Mouse (Mus musculus) embryonic stem cell, embryonic (primary cell): ENCODE data around the gene Slc25a38.

Source experiments
- CTCF ChIA-PET, 4 experiments: fragments of 300-600 bp in 2 of 4; fragments of 350-600 bp in 2 of 4; sonication (Branson Sonifier 250); formaldehyde crosslinking; loops; one replicate each; lab custom pipeline; 2022; ENCODE audit warnings: inconsistent platforms in 2 of 4; lab: Charles Lee
- POLR2A ChIA-PET, 4 experiments: fragments of 300-600 bp in 2 of 4; fragments of 350-600 bp in 2 of 4; sonication (Branson Sonifier 250); formaldehyde crosslinking; loops; one replicate each; lab custom pipeline; 2022; ENCODE audit warnings: antibody characterized with exemption in 4 of 4, inconsistent platforms in 1 of 4; lab: Charles Lee

Gene Slc25a38

DNA sequence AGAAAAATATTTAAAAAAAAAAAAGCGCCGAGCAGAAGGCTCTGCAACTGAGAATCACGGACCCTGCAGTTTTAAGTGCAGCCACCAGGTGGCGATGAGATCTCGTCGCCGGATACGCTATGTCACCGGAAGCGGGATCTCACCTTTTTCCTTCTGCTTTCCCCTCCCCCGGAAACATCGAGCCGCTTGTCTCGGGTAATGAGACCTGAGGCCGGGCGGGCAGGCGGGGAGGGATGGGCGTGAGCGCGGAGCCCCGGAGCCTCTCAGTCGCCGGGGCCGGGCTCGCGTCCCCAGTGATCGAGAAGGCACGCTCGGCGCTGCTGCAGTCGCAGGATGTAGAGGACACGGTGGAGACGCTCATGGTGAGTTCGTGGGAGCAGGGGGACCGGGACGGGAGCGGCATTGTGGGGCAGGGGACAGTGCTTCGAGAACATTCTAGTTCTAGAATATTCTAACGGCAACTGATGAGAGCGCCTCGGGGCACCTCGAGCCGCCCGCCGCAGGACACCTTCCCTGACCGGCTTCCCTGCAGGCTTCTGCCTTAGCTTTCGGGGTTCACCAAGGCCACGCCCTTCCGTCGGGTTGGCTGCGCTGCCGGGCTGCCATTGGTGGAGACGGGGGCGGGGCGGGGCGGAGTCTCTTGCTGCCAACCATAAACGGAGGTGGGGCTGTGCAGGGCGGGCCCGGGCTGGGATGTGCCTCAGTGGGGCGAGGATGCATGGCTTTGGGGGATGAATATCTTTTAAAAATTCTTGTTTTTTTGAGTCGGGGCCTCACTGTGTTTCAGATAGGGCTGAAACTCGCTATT is at the start of gene Slc25a38:
Slc25a38 (plus strand) TSS at position 164 of the 808 bp plus-strand sequence.
- CTCF ChIA-PET = interaction anchor here in 3 of 4 experiments (0.6 to 1.9 kb wide), 11 partner anchors 12 to 135 kb away, joined by 3 to 10 read pairs (median 3); no protein-coding TSS in a partner anchor
- POLR2A ChIA-PET = interaction anchor here (0.6 to 19.0 kb wide), 32 partner anchors 9 to 462 kb away, joined by 3 to 551 read pairs (median 4); partner anchors contain the start of genes Rpsa (in 4 of the 4), Csrnp1 (in 1 of the 4) and Mobp (in 1 of the 4)

DNA sequence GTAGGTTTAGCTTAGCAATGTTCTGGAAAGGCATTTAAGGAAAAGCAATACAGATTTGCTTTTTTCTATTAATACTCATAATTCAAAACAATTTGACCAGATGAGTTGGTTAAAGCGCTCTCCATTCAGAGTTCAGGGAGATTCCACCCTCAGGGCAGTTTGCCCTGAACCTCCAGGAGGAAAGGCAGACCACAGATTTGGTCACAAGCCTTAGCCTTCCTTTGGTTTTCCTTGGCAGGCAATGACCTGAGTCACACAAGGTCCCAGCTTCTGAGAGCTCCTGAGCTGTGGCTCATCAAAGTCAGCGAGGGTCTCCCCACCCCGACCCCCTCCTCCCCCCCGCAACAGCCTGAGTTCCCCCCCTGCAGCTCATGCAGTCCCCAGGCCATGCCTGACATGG is 45.9 kb upstream of the Slc25a38 start:
- ChIA-PET POLR2A (interaction anchor here in 2 of 4 experiments (0.7 to 1.0 kb wide), 3 partner anchors 9 to 61 kb away, joined by 3 to 4 read pairs (median 3); no protein-coding TSS in a partner anchor), CTCF (interaction anchor here in 3 of 4 experiments (0.7 to 1.8 kb wide), 5 partner anchors 9 to 637 kb away, joined by 3 to 7 read pairs (median 4); no protein-coding TSS in a partner anchor)

GRCm38 (mm10) chr9:120067609-120068008 is 42.6 kb upstream of the Slc25a38 start:
- ChIA-PET CTCF (interaction anchor here in 3 of 4 experiments (0.5 to 2.8 kb wide), 5 partner anchors 8 to 541 kb away, joined by 3 to 8 read pairs (median 4); no protein-coding TSS in a partner anchor), POLR2A (interaction anchor here in 2 of 4 experiments (0.6 to 1.3 kb wide), 5 partner anchors 13 to 901 kb away, joined by 3 to 7 read pairs (median 5); no protein-coding TSS in a partner anchor)

DNA sequence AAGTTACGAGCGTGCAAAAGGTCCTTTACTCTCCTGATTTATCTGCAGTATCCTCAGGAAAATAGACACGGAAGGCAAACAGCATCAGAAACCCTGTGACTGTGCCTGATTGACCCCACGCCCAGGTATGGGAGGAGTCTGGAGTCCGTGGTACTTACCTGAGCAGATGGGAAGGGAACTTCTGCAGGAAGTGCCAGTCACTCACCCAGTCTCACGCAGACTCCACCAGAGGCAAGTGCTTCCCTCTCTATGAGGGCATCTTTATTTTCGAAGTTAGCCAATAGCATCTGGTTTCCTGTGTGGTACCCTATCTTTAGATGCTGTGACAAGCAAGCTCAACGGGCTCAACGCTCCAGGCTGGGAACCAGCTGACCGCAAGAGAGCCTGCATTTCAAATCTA is 42.1 kb upstream of the Slc25a38 start:
- POLR2A ChIA-PET = interaction anchor here in 2 of 4 experiments (0.6 to 0.7 kb wide), 4 partner anchors 63 to 902 kb away, joined by 3 to 7 read pairs (median 4); no protein-coding TSS in a partner anchor
- CTCF ChIA-PET = interaction anchor here in 3 of 4 experiments (0.6 to 2.8 kb wide), 5 partner anchors 11 to 541 kb away, joined by 3 to 8 read pairs (median 5); no protein-coding TSS in a partner anchor

DNA sequence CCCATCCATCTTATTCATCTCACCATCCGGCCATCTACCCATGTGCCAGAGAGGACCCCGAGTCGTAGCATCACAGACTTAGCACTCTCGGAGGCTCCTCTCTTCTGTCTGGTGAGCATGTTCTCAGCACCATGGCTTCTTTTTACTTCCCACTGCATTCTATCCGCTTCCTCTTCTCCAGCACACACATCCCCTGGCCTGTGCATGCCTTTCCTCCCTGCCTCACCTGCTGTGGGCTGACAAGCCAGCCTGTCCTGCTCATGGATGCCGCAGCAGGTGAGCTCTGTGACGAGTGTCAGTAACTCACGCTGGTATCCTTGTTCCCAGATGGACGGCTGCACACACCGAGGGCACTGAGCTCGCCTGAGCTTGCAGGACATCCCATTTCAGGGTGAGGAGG is 40.4 kb upstream of the Slc25a38 start, which contains the start of gene Cx3cr1:
Cx3cr1 (minus strand) TSS at position 101 of the 400 bp plus-strand sequence.
- POLR2A ChIA-PET = interaction anchor here in 1 of 4 experiments (1.3 kb wide), 1 partner anchor 22 kb away, joined by 3 read pairs; no protein-coding TSS in a partner anchor
- CTCF ChIA-PET = interaction anchor here in 2 of 4 experiments (0.6 to 2.8 kb wide), 4 partner anchors 11 to 454 kb away, joined by 4 to 8 read pairs (median 6); no protein-coding TSS in a partner anchor

GRCm38 (mm10) chr9:120071251-120071650 is 38.9 kb upstream of the Slc25a38 start:
- POLR2A ChIA-PET = interaction anchor here in 1 of 4 experiments (1.7 kb wide), 1 partner anchor 8 kb away, joined by 4 read pairs; no protein-coding TSS in a partner anchor
- CTCF ChIA-PET = interaction anchor here in 3 of 4 experiments (0.6 to 3.6 kb wide), 7 partner anchors 10 to 1614 kb away, joined by 3 to 16 read pairs (median 3); no protein-coding TSS in a partner anchor

DNA sequence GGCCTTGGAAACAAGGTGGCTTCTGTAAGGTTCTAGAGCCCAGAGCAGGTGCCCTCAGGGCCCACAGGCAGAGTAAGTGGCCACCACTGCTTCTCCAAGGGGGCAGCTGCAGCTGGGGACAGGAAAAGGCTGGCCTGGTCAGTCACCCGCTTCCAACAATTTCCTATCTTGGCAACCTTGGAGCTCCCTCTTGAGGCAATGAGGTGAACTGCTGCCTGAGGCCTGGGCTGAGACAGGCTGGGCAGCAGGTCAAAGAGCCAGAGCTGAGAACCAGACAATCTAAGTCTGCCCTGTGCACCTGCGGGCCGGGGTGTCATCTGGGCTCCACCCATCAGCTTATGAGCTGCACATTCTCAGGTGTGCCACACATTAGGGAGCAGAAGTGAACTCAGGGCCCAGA is 37.0 kb upstream of the Slc25a38 start:
- CTCF ChIA-PET = interaction anchor here (0.6 to 3.6 kb wide), 79 partner anchors 8 to 1190 kb away, joined by 3 to 16 read pairs (median 4); partner anchors contain the start of genes Csrnp1 (in 1 of the 4) and Xirp1 (in 1 of the 4)

GRCm38 (mm10) chr9:120074516-120074915 is 35.7 kb upstream of the Slc25a38 start:
- POLR2A ChIA-PET = interaction anchor here in 1 of 4 experiments (1.6 kb wide), 1 partner anchor 129 kb away, joined by 8 read pairs; no protein-coding TSS in a partner anchor

More for the DNA sequence above, 37.0 kb upstream of the Slc25a38 start:
- POLR2A ChIA-PET = interaction anchor here (0.6 to 1.6 kb wide), 13 partner anchors 9 to 1687 kb away, joined by 3 to 8 read pairs (median 3); partner anchors contain the start of gene Csrnp1 (in 1 of the 4)

GRCm38 (mm10) chr9:120078241-120078640 is 31.9 kb upstream of the Slc25a38 start:
- CTCF ChIA-PET = interaction anchor here in 1 of 4 experiments (1.4 kb wide), 1 partner anchor 21 kb away, joined by 4 read pairs; no protein-coding TSS in a partner anchor
- POLR2A ChIA-PET = interaction anchor here in 2 of 4 experiments (1.0 to 2.1 kb wide), 3 partner anchors 20 to 51 kb away, joined by 4 to 6 read pairs (median 5); partner anchors contain the start of gene Rpsa (in 1 of the 2)

More at GRCm38 (mm10) chr9:120074516-120074915, 35.7 kb upstream of the Slc25a38 start:
- CTCF ChIA-PET = interaction anchor here in 1 of 4 experiments (1.3 kb wide), 1 partner anchor 90 kb away, joined by 4 read pairs; no protein-coding TSS in a partner anchor

GRCm38 (mm10) chr9:120079901-120080300 is 30.3 kb upstream of the Slc25a38 start:
- POLR2A ChIA-PET = interaction anchor here in 3 of 4 experiments (0.7 to 3.3 kb wide), 3 partner anchors 8 to 18 kb away, joined by 3 to 9 read pairs (median 4); no protein-coding TSS in a partner anchor

DNA sequence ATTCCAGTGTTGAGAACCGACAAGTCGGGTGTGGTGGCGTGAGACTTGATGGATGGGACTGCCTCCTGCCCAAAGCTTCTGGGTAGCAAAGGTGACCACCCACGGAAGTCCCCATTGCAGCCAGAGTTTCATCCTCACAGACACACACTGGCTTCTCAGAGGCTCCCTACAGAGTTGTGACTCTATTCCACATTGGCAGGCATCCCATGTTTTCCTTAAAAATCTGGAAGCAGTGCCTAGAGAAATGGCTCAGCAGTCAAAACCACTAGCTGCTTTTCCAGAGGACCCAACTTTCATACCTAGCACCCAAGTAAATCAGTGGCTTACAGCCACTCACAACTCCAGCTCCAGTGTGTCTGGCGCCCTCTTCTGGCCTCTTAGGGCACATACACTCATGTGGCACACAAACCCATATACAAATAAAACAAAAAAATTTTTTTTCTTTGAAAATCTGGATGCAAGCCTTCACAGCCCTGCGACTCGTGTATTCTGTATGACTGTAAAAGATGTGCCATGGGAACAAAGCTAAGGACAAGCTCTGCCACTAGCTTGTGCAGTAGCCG is 29.5 kb upstream of the Slc25a38 start:
- POLR2A ChIA-PET = interaction anchor here in 2 of 4 experiments (0.6 to 3.3 kb wide), 5 partner anchors 18 to 51 kb away, joined by 3 to 9 read pairs (median 4); partner anchors contain the start of gene Rpsa (in 2 of the 2)
- CTCF ChIA-PET = interaction anchor here (0.5 to 2.2 kb wide), 42 partner anchors 8 to 282 kb away, joined by 3 to 23 read pairs (median 4); partner anchors contain the start of genes Ccr8 (in 2 of the 4), Cx3cr1 (in 1 of the 4), Mobp (in 1 of the 4) and Slc25a38 (in 1 of the 4)

More at GRCm38 (mm10) chr9:120079901-120080300, 30.3 kb upstream of the Slc25a38 start:
- CTCF ChIA-PET = interaction anchor here in 2 of 4 experiments (0.6 to 2.2 kb wide), 8 partner anchors 9 to 530 kb away, joined by 3 to 23 read pairs (median 4); no protein-coding TSS in a partner anchor

DNA sequence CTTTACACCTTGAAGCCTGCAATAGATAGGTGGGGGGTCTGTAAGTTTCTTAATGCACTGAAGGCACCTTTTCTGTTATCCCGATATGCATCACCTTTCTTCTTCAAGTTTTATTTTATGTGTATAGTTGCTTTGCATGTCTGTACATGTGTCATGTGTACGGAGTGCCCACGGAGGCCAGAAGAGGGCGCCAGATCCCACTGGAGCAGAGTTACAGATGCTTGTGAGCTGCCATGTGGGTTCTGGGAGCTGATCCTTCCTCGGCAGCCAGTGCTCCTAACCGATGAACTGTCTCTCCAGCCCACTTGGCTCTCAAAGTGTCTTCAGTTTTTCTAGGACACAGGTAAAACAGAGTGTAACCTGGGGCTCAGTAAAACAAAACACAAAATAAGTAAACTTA is 28.9 kb upstream of the Slc25a38 start:
- ChIA-PET CTCF (interaction anchor here (0.6 to 2.2 kb wide), 36 partner anchors 7 to 187 kb away, joined by 3 to 23 read pairs (median 4); partner anchors contain the start of genes Ccr8 (in 2 of the 4), Cx3cr1 (in 1 of the 4), Mobp (in 1 of the 4) and Slc25a38 (in 1 of the 4)), POLR2A (interaction anchor here in 3 of 4 experiments (0.6 to 3.3 kb wide), 5 partner anchors 17 to 166 kb away, joined by 3 to 13 read pairs (median 4); partner anchors contain the start of gene Rpsa (in 1 of the 3))

DNA sequence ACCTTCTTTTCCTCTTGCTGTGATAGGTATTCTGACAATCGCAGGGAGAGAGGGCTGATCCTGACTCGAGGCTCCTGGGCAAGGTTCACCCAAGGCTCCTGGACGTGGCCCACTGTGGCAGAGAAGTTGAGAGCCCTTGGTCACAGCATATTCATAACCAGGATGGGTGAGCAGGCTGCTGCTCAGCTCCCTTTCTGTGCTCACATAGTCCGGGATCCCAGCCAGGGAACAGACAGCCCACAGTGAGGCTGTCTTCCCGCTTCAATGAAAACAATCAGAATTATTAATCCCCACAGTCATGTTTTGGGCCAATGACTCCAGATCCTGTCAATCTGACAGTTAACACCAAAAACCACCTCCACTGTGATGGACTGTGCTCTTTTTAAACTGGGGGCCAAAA is 28.2 kb upstream of the Slc25a38 start:
- CTCF ChIA-PET = interaction anchor here (0.6 to 2.1 kb wide), 24 partner anchors 9 to 188 kb away, joined by 3 to 23 read pairs (median 4); partner anchors contain the start of genes Ccr8 (in 1 of the 4), Cx3cr1 (in 1 of the 4), Mobp (in 1 of the 4) and Wdr48 (in 1 of the 4)
- POLR2A ChIA-PET = interaction anchor here in 3 of 4 experiments (0.6 to 3.3 kb wide), 5 partner anchors 12 to 165 kb away, joined by 3 to 13 read pairs (median 4); partner anchors contain the start of gene Rpsa (in 1 of the 3)

DNA sequence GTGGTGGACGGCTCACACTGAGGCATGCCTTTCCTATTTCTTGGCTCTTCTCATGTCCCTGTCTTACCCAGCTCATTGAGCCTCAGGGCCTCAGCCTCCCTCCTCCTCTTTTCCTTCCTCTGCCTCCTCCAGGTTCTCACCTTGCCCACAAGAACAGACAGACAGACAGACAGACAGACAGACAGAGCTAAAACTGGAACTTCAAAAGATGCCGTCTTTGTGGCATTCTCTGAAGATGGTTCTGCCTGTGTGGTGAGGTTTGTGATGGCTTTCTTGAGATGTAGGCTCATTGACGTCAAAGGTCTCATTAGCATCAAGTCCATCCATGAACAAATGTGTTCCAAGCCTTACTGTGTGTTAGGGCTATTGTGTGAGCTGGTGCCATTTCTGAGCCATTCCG is 27.5 kb upstream of the Slc25a38 start:
- CTCF ChIA-PET = interaction anchor here in 3 of 4 experiments (0.7 to 1.5 kb wide), 7 partner anchors 10 to 1555 kb away, joined by 3 to 13 read pairs (median 5); no protein-coding TSS in a partner anchor
- POLR2A ChIA-PET = interaction anchor here in 2 of 4 experiments (0.6 to 1.1 kb wide), 2 partner anchors 12 to 69 kb away, joined by 3 read pairs; no protein-coding TSS in a partner anchor

DNA sequence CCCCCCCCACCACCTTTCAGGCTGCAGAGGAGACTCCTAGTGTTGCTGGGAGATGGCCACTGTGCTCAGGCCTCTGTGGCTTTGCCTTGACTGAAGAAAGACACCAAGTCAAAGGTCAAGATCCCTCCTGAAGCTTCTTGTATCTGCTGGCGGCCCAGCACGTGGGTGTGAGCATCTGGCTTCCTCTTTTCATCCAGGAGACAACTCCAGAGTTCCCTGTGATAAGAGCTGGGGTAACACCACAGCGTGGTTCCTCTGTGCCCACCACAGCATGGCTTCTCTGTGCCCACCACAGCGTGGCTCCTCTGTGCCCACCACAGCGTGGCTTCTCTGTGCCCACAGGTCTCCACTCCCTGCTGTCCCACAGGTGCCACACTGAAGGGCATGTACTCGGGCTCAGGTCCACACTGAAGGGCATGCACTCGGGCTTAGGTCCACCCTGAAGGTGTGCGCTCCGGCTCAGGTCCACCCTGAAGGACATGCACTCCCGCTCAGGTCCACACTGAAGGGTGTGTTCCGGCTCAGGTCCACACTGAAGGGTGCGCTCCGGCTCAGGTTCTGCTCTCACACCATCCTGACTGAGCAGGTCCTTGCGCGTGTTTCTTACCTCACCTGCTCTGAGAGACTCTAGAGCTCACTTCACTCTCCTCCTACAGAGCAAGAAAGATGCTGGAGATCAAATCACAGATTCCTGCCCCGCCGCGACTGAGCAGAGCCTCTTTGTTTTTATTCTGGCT is 26.8 kb upstream of the Slc25a38 start:
- CTCF ChIA-PET = interaction anchor here (0.7 to 1.7 kb wide), 10 partner anchors 10 to 1555 kb away, joined by 3 to 13 read pairs (median 6); no protein-coding TSS in a partner anchor
- POLR2A ChIA-PET = interaction anchor here in 2 of 4 experiments (0.5 to 1.1 kb wide), 2 partner anchors 69 to 134 kb away, joined by 3 read pairs; no protein-coding TSS in a partner anchor
